Mouse (Mus musculus) spleen, postnatal 36 days (tissue): ENCODE results near the gene Chodl.

Source experiments
- DNase-seq, 2 experiments: peaks; one replicate each; pipeline ENCODE4 v3.0.0; 2022; ENCODE audit warnings: low spot score in 2 of 2, mixed read lengths in 1 of 2

Gene Chodl

GRCm38 (mm10) chr16:78930382-78931286, at the start of gene Chodl:
Gene Chodl (plus strand): TSS chr16:78930948.
- DNase-seq = no peak

- no peak for DNase-seq
These were observed 8.1 kb upstream of the Chodl start for GRCm38 (mm10) chr16:78922644-78923043.

GRCm38 (mm10) chr16:78931287-78932025, 708 bp downstream of the Chodl start:
- DNase-seq = no peak

GRCm38 (mm10) chr16:78934298-78934697, 3.5 kb downstream of the Chodl start:
- no peak for DNase-seq

- no peak for DNase-seq
These were observed 7.0 kb downstream of the Chodl start for GRCm38 (mm10) chr16:78937755-78938154.

- no peak for DNase-seq
These were observed 19.6 kb downstream of the Chodl start for GRCm38 (mm10) chr16:78950359-78950758.

GRCm38 (mm10) chr16:78957434-78957833, 26.7 kb downstream of the Chodl start:
- no peak for DNase-seq

- no peak for DNase-seq
These were observed 38.5 kb downstream of the Chodl start for GRCm38 (mm10) chr16:78969091-78969731.

- no peak for DNase-seq
These were observed 43.4 kb downstream of the Chodl start for GRCm38 (mm10) chr16:78974099-78974498.

- DNase-seq = no peak
These were observed 45.6 kb downstream of the Chodl start for GRCm38 (mm10) chr16:78976384-78976783.
